11 mouse cellular contexts compared by ENCODE assay signal in the genomic region with DNA sequence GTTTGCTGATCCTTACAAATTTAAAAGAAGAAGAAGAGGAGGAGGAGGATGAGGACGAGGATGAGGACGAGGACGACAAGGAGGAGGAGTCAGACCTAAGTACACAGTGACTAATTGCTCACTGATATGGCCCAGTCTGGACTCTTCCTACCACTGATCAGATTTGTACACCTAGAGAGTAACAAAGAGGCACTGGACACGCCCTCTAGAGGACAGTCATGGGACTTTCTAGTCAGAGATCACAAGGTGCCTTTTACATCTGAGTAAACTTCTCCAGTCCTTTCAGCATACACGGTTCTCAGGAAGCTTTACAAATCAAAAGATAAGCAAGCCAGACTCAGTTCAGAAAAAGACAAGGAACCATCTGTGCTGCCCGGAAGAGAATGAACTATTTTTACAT. TPM values are rescaled to one million over a fixed set of nuclear protein-coding genes. Genes with fewer than 3 reads are reported as not detected.
DNase-seq lines count a peak whose midpoint lies in the region; ATAC-seq and TF ChIP-seq lines count a peak whose summit lies in the region.
"Had no signal": no experiment of that assay in that cellular context is flagged by ENCODE, and none has a peak within 500 bp of the region (broad histone marks: within the 10 kb centered on the region; RNA-seq: fewer than 3 reads in every experiment).

No protein-coding gene starts in this region.

- no peaks in the 10 kb centered on the region for H3K79me2 ChIP-seq in liver, adult 2 months (ENCODE audit: control insufficient read depth, insufficient read depth, low read length)

- peak; percentile 54 for TF ChIP-seq CTCF in liver, adult 2 months (IDR thresholded peaks at IDR 0.05; ENCODE audit: low read depth, low read length)
- peak; percentile 58 for TF ChIP-seq CTCF in lung, postnatal 0 days (IDR thresholded peaks at IDR 0.05)

- no peak for ATAC-seq in embryonic facial prominence, embryonic 11.5 days (replicated peaks; ENCODE audit: insufficient number of reproducible peaks, low FRiP score, low TSS enrichment, low read depth)
- ATAC-seq in lung, postnatal 0 days, result no peak

- H3K4me2 ChIP-seq in embryonic facial prominence, embryonic 11.5 days (ENCODE audit: low read depth, low read length), result no peak overlapping the region
- H3K4me2 ChIP-seq in lung, postnatal 0 days (replicated peaks; ENCODE audit: low read depth, low read length), result no peak overlapping the region
- H3K4me2 ChIP-seq: hindbrain, embryonic 15.5 days; lung, embryonic 15.5 days had no signal

- no peak overlapping the region for H3K4me3 ChIP-seq in embryonic facial prominence, embryonic 11.5 days (ENCODE audit: low read depth, low read length)
- H3K4me3 ChIP-seq in embryonic facial prominence, embryonic 10.5 days, result no peak overlapping the region
- H3K4me3 ChIP-seq in liver, adult 2 months (ENCODE audit: insufficient read depth, low read depth, low read length), result no peak overlapping the region
- no peak overlapping the region for H3K4me3 ChIP-seq in lung, postnatal 0 days (ENCODE audit: low read depth, low read length)
- H3K4me3 ChIP-seq in forebrain, embryonic 10.5 days, result no peak overlapping the region
- H3K4me3 ChIP-seq: hindbrain, embryonic 15.5 days; lung, embryonic 15.5 days had no signal

- no peak for TF ChIP-seq EP300 in lung, postnatal 0 days (IDR thresholded peaks at IDR 0.05)

- DNase-seq in embryonic facial prominence, embryonic 11.5 days (ENCODE audit: low spot score), result peak; percentile 48
- no peak for DNase-seq in embryonic facial prominence, embryonic 10.5 days (ENCODE audit: low spot score)
- peak; percentile 17 for DNase-seq in liver, adult 2 months (ENCODE audit: extremely low read depth, low read depth, low spot score)
- DNase-seq in liver, result no peak
- DNase-seq in brain, adult 2 months (ENCODE audit: low read depth, low spot score), result peak; percentile 72
- no peak for DNase-seq in lung, postnatal 0 days (ENCODE audit: low spot score)
- no peak for DNase-seq in spleen, adult 12 weeks (ENCODE audit: low spot score)
- no peak for DNase-seq in forebrain, embryonic 10.5 days (ENCODE audit: extremely low spot score, low spot score)

- no peaks in the 10 kb centered on the region for H3K36me3 ChIP-seq in embryonic facial prominence, embryonic 11.5 days (replicated peaks; ENCODE audit: control insufficient read depth, insufficient read depth, low read depth, low read length)
- no peaks in the 10 kb centered on the region for H3K36me3 ChIP-seq in embryonic facial prominence, embryonic 10.5 days (replicated peaks)
- no peaks in the 10 kb centered on the region for H3K36me3 ChIP-seq in liver, adult 2 months (ENCODE audit: control insufficient read depth, insufficient read depth, low read length)
- no peaks in the 10 kb centered on the region for H3K36me3 ChIP-seq in lung, postnatal 0 days (ENCODE audit: insufficient read depth, low read length)
- H3K36me3 ChIP-seq in forebrain, embryonic 10.5 days (replicated peaks), result no peaks in the 10 kb centered on the region
- H3K36me3 ChIP-seq: G1E; hindbrain, embryonic 15.5 days; lung, embryonic 15.5 days had no signal

- H3K27me3 ChIP-seq in embryonic facial prominence, embryonic 11.5 days (ENCODE audit: control insufficient read depth, insufficient read depth, low read length), result no peaks in the 10 kb centered on the region
- H3K27me3 ChIP-seq in embryonic facial prominence, embryonic 10.5 days (replicated peaks; ENCODE audit: low read depth, poor library complexity, severe bottlenecking), result no peaks in the 10 kb centered on the region
- H3K27me3 ChIP-seq in liver, adult 2 months (ENCODE audit: control insufficient read depth, insufficient read depth, low read length), result no peaks in the 10 kb centered on the region; the same call in 1 of the 2 replicates
- H3K27me3 ChIP-seq in lung, postnatal 0 days (replicated peaks; ENCODE audit: insufficient read depth, low read length), result no peaks in the 10 kb centered on the region
- peaks cover 17% of the 10 kb centered on the region; the same call in 1 of the 2 replicates for H3K27me3 ChIP-seq in forebrain, embryonic 10.5 days (ENCODE audit: poor library complexity, severe bottlenecking)
- H3K27me3 ChIP-seq: hindbrain, embryonic 15.5 days; lung, embryonic 15.5 days had no signal

- no peak overlapping the region for H3K27ac ChIP-seq in embryonic facial prominence, embryonic 11.5 days (replicated peaks; ENCODE audit: low read depth, low read length)
- H3K27ac ChIP-seq in embryonic facial prominence, embryonic 10.5 days (replicated peaks), result no peak overlapping the region
- no peak overlapping the region for H3K27ac ChIP-seq in liver, adult 2 months (replicated peaks; ENCODE audit: insufficient read depth, low read depth, low read length)
- H3K27ac ChIP-seq in lung, postnatal 0 days (ENCODE audit: low read length), result no peak overlapping the region
- no peak overlapping the region for H3K27ac ChIP-seq in forebrain, embryonic 10.5 days
- H3K27ac ChIP-seq: hindbrain, embryonic 15.5 days; lung, embryonic 15.5 days had no signal

- no peak for TF ChIP-seq POLR2A in liver, adult 2 months (IDR thresholded peaks at IDR 0.05; ENCODE audit: extremely low read depth, insufficient read depth, low read length)

- no peaks in the 10 kb centered on the region for H3K9me3 ChIP-seq in embryonic facial prominence, embryonic 11.5 days (replicated peaks; ENCODE audit: control insufficient read depth, low read length)
- H3K9me3 ChIP-seq in embryonic facial prominence, embryonic 10.5 days, result no peaks in the 10 kb centered on the region
- no peaks in the 10 kb centered on the region for H3K9me3 ChIP-seq in lung, postnatal 0 days (ENCODE audit: low read length)
- no peaks in the 10 kb centered on the region for H3K9me3 ChIP-seq in forebrain, embryonic 10.5 days
- H3K9me3 ChIP-seq: hindbrain, embryonic 15.5 days; lung, embryonic 15.5 days had no signal

- no peaks in the 10 kb centered on the region for H3K4me1 ChIP-seq in embryonic facial prominence, embryonic 11.5 days (ENCODE audit: control insufficient read depth, insufficient read depth, low read length)
- no peaks in the 10 kb centered on the region for H3K4me1 ChIP-seq in embryonic facial prominence, embryonic 10.5 days
- no peaks in the 10 kb centered on the region for H3K4me1 ChIP-seq in liver, adult 2 months (ENCODE audit: control insufficient read depth, insufficient read depth, low read length)
- H3K4me1 ChIP-seq in lung, postnatal 0 days (ENCODE audit: insufficient read depth, low read depth, low read length), result no peaks in the 10 kb centered on the region
- H3K4me1 ChIP-seq in forebrain, embryonic 10.5 days, result peaks cover 7% of the 10 kb centered on the region
- H3K4me1 ChIP-seq: hindbrain, embryonic 15.5 days; lung, embryonic 15.5 days had no signal

- 40% methylated on average over 6 of the region's 6 CpGs for WGBS in embryonic facial prominence, embryonic 11.5 days
- WGBS in embryonic facial prominence, embryonic 10.5 days, result 41% methylated on average over 6 of the region's 6 CpGs
- WGBS in liver, adult 2 months, result 29% methylated on average over 6 of the region's 6 CpGs
- 34% methylated on average over 6 of the region's 6 CpGs for WGBS in lung, postnatal 0 days
- WGBS in forebrain, embryonic 10.5 days, result 46% methylated on average over 6 of the region's 6 CpGs

- no peak overlapping the region for H3K9ac ChIP-seq in embryonic facial prominence, embryonic 11.5 days (replicated peaks; ENCODE audit: low read length)
- H3K9ac ChIP-seq in liver, adult 2 months (ENCODE audit: low read depth, low read length), result no peak overlapping the region
- no peak overlapping the region for H3K9ac ChIP-seq in lung, postnatal 0 days (replicated peaks; ENCODE audit: low read depth)
- H3K9ac ChIP-seq: hindbrain, embryonic 15.5 days; lung, embryonic 15.5 days had no signal

RNA-seq across cellular contexts. Expression of a gene that starts 20.2 kb away (rescaled TPM):
- polyA plus RNA-seq in embryonic facial prominence, embryonic 11.5 days (2014; fragmentation: Nextera tagmentation; extraction: Ambion mirVana), result 11.8 and 14.2 TPM in 2 replicates
- polyA plus RNA-seq in embryonic facial prominence, embryonic 10.5 days (2016; fragmentation: Nextera tagmentation; extraction: Ambion mirVana), result 11.8 and 13.5 TPM in 2 replicates
- 20.4 and 30.3 TPM in 2 replicates for total RNA-seq in liver, adult 2 months (2014; rRNA removed)
- polyA plus RNA-seq in liver, adult 2 months (2012; rRNA removed), result 4.0 and 4.3 TPM in 2 replicates
- polyA plus RNA-seq in lung, postnatal 0 days (2015; fragmentation: Nextera tagmentation; extraction: Ambion mirVana), result 33.9 and 36.3 TPM in 2 replicates
- 8.4 and 9.5 TPM in 2 replicates for polyA plus RNA-seq in forebrain, embryonic 10.5 days (2016; fragmentation: Nextera tagmentation; extraction: Ambion mirVana)
- polyA plus RNA-seq: G1E had no signal

Comparison
In these comparisons a context has a peak if more than half of its experiments do, and no peak if none do; other contexts are left out.
1. DNase-seq: peak in embryonic facial prominence, embryonic 11.5 days (single experiment), liver, adult 2 months (single experiment) and brain, adult 2 months (single experiment); none in embryonic facial prominence, embryonic 10.5 days (single experiment), liver (single experiment), lung, postnatal 0 days (single experiment), spleen, adult 12 weeks (single experiment) and forebrain, embryonic 10.5 days (single experiment).